Mouse (Mus musculus) megakaryocyte, embryonic 14.5 days (primary cell): ENCODE results near the gene Gm20388. TPM values are rescaled to one million over a fixed set of nuclear protein-coding genes. Genes with fewer than 3 reads are reported as not detected.

Experiments used
- H3K27me3 ChIP-seq: replicated peaks from 2 replicates; pipeline ENCODE3; 2012; ENCODE audit warnings: inconsistent platforms
- H3K36me3 ChIP-seq: replicated peaks from 2 replicates; pipeline ENCODE3; 2012; ENCODE audit warnings: low read length, inconsistent platforms, mixed read lengths
- H3K4me1 ChIP-seq: 2 replicates; pipeline ENCODE4 v1.6.1; 2012; ENCODE audit warnings: inconsistent platforms
- H3K4me3 ChIP-seq: replicated peaks from 2 replicates; pipeline ENCODE3; 2012; ENCODE audit warnings: moderate library complexity, mild to moderate bottlenecking, inconsistent platforms
- H3K9me3 ChIP-seq: 2 replicates; pipeline ENCODE4 v1.6.1; 2012; ENCODE audit warnings: inconsistent platforms
- FLI1 ChIP-seq: IDR thresholded peaks from 2 replicates; pipeline ENCODE4 v1.6.1; 2012; ENCODE audit warnings: low read length, inconsistent platforms, mixed read lengths
- GATA1 ChIP-seq: IDR thresholded peaks from 3 replicates; pipeline ENCODE4 v1.6.1; 2012; ENCODE audit warnings: mixed read lengths, low read length, inconsistent platforms, borderline replicate concordance
- polyA plus RNA-seq: library from polyadenylated mRNA; stranded (reverse); fragments of >175 nt; gene quantifications from 2 replicates; pipeline ENCODE4 v1.2.3, GENCODE M21; 2012; ENCODE audit warnings: low replicate concordance; ENCODE audit not compliant: insufficient read depth

Gene Gm20388
- polyA plus RNA-seq, 1 experiment = 111 TPM

- Histone ChIP-seq H3K36me3 (peaks cover 86% of the 10 kb centered on the region), H3K4me3 (no peak overlapping the region), H3K27me3 (no peaks in the 10 kb centered on the region), H3K4me1 (peaks cover 30% of the 10 kb centered on the region; the same call in 1 of the 2 replicates), H3K9me3 (no peaks in the 10 kb centered on the region)
- no peak for TF ChIP-seq FLI1
These were observed 1651.2 kb downstream of the Gm20388 start for GRCm38 (mm10) chr8:121561636-121562345.

GRCm38 (mm10) chr8:121562941-121563351, 1652.3 kb downstream of the Gm20388 start:
- no peaks in the 10 kb centered on the region for H3K9me3 ChIP-seq
- no peak overlapping the region for H3K4me3 ChIP-seq
- no peaks in the 10 kb centered on the region for H3K27me3 ChIP-seq
- H3K36me3 ChIP-seq = peaks cover 87% of the 10 kb centered on the region
- no peak for TF ChIP-seq FLI1
- TF ChIP-seq GATA1 = no peak
- peaks cover 39% of the 10 kb centered on the region for H3K4me1 ChIP-seq

GRCm38 (mm10) chr8:121563701-121564100, 1653.1 kb downstream of the Gm20388 start:
- Histone ChIP-seq H3K27me3 (no peaks in the 10 kb centered on the region), H3K9me3 (no peaks in the 10 kb centered on the region), H3K4me3 (no peak overlapping the region), H3K36me3 (peaks cover 79% of the 10 kb centered on the region), H3K4me1 (peaks cover 46% of the 10 kb centered on the region)
- TF ChIP-seq GATA1 (no peak), FLI1 (no peak)

GRCm38 (mm10) chr8:121568321-121568720, 1657.7 kb downstream of the Gm20388 start:
- Histone ChIP-seq H3K9me3 (no peaks in the 10 kb centered on the region), H3K27me3 (no peaks in the 10 kb centered on the region), H3K4me3 (no peak overlapping the region), H3K4me1 (peaks cover 78% of the 10 kb centered on the region), H3K36me3 (peaks cover 55% of the 10 kb centered on the region)
- TF ChIP-seq GATA1 = no peak
- TF ChIP-seq FLI1 = no peak

- Histone ChIP-seq H3K36me3 (peaks cover 46% of the 10 kb centered on the region), H3K9me3 (no peaks in the 10 kb centered on the region), H3K4me3 (peak overlapping the region; percentile 84), H3K27me3 (no peaks in the 10 kb centered on the region), H3K4me1 (peaks cover 95% of the 10 kb centered on the region)
- TF ChIP-seq GATA1 = no peak
- TF ChIP-seq FLI1 = no peak
These were observed 1659.7 kb downstream of the Gm20388 start for GRCm38 (mm10) chr8:121570335-121570734.

GRCm38 (mm10) chr8:121570801-121571200, 1660.2 kb downstream of the Gm20388 start:
- Histone ChIP-seq H3K36me3 (peaks cover 44% of the 10 kb centered on the region), H3K9me3 (no peaks in the 10 kb centered on the region), H3K4me1 (peaks cover 95% of the 10 kb centered on the region), H3K27me3 (no peaks in the 10 kb centered on the region), H3K4me3 (peak overlapping the region; percentile 84)
- TF ChIP-seq FLI1 (no peak), GATA1 (no peak)

GRCm38 (mm10) chr8:121572121-121572520, 1661.5 kb downstream of the Gm20388 start:
- H3K36me3 ChIP-seq = peaks cover 37% of the 10 kb centered on the region
- H3K27me3 ChIP-seq = no peaks in the 10 kb centered on the region
- H3K4me3 ChIP-seq = no peak overlapping the region
- peaks cover 99% of the 10 kb centered on the region for H3K4me1 ChIP-seq
- H3K9me3 ChIP-seq = no peaks in the 10 kb centered on the region
- TF ChIP-seq GATA1 = no peak
- TF ChIP-seq FLI1 = no peak

- no peaks in the 10 kb centered on the region for H3K27me3 ChIP-seq
- H3K4me3 ChIP-seq = peak overlapping the region; percentile 33
- TF ChIP-seq GATA1 (no peak), FLI1 (no peak)
- no peaks in the 10 kb centered on the region for H3K9me3 ChIP-seq
- H3K36me3 ChIP-seq = peaks cover 31% of the 10 kb centered on the region
- peaks cover 99% of the 10 kb centered on the region for H3K4me1 ChIP-seq
These were observed 1662.6 kb downstream of the Gm20388 start for GRCm38 (mm10) chr8:121573275-121573674.

- Histone ChIP-seq H3K36me3 (peaks cover 31% of the 10 kb centered on the region), H3K4me3 (no peak overlapping the region), H3K4me1 (peaks cover 90% of the 10 kb centered on the region), H3K27me3 (no peaks in the 10 kb centered on the region), H3K9me3 (no peaks in the 10 kb centered on the region)
- TF ChIP-seq FLI1 (no peak), GATA1 (no peak)
These were observed 1665.0 kb downstream of the Gm20388 start for GRCm38 (mm10) chr8:121575661-121576060.

- Histone ChIP-seq H3K36me3 (peaks cover 17% of the 10 kb centered on the region), H3K4me3 (peak overlapping the region; percentile 96), H3K9me3 (no peaks in the 10 kb centered on the region), H3K4me1 (peaks cover 67% of the 10 kb centered on the region), H3K27me3 (no peaks in the 10 kb centered on the region)
- TF ChIP-seq GATA1 (no peak), FLI1 (no peak)
These were observed 1667.4 kb downstream of the Gm20388 start for GRCm38 (mm10) chr8:121577751-121578675.
